Mouse (Mus musculus) hindlimb bud, embryonic 11.5 days (tissue): ENCODE results near the gene Oas1h.
"Not testable (repeated sequence)": the region's sequence is repeated elsewhere in the genome, so short reads cannot be mapped to it uniquely, and the experiment has no call there.

Experiments used
- DNase-seq: peaks from one replicate; pipeline ENCODE4 v3.0.0-alpha.2; 2012; ENCODE audit warnings: low read depth, low spot score; ENCODE audit errors: extremely low spot score

Gene Oas1h

GRCm38 (mm10) chr5:120881681-120882080 is 20.5 kb downstream of the Oas1h start:
- DNase-seq: not testable (repeated sequence)

DNA sequence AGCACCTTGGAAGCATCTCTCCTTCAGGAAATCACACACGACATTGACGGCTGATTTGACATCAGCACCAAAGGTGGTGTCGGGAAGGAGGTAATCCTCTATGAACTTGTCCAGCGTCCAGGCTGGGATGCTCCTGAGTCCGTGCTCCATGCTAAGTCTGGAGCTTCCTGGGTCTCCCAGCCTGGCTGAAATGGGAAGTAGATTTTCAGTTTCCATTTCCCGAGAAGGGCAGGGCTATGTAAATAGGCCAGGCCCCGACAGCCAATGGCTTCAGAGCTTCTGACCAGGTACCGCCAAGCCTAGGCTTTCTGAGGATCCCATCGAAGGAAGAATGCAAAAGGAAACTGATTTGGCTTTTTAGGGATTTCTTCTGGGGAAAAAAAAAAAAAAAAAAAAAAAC is 26.2 kb downstream of the Oas1h start, which contains the start of gene Oas1g:
TSS of gene Oas1g (minus strand) at position 201 of the 400 bp plus-strand sequence.
- not testable (repeated sequence) for DNase-seq

DNA sequence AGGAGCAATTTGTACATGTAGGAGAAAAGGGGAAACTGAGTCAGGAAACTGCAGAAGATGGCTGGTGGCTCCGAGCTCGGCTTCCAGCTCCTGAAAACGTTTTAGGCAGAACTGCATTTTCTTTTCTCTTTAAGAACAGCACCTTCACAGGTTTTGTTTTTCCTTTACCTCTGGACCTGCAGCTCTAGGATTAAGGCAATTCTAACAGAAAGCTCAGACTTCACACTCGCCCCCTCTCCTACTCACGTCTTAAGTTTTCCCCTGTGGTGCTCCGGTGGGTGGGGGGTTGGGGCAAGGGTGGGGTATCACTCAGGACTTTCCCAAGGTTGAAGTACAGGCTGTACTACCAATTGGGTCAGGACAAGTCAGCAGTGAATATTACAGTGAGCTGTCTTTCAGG is 26.6 kb downstream of the Oas1h start:
- no peak for DNase-seq

GRCm38 (mm10) chr5:120888294-120888815 is 27.1 kb downstream of the Oas1h start:
- not testable (repeated sequence) for DNase-seq

DNA sequence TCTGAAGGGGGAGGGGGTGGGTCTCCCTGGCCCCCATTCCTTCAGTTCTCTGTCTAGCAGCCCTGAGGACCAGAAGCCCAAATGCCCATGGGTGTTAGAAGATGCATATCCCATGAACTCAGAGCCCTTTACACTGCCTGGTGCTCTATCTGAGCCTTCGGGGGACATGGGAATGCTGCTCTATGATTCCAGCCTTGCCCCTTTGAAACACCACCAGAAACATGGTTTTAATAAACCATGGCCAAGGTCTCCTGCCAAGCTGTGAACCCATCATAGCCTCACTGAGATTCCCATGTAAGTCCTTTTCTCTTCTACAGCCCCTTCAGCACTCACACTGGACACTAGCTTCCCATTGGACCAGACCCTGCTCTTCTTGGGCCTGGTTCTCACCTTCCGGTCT is 28.8 kb downstream of the Oas1h start:
- DNase-seq: no peak

DNA sequence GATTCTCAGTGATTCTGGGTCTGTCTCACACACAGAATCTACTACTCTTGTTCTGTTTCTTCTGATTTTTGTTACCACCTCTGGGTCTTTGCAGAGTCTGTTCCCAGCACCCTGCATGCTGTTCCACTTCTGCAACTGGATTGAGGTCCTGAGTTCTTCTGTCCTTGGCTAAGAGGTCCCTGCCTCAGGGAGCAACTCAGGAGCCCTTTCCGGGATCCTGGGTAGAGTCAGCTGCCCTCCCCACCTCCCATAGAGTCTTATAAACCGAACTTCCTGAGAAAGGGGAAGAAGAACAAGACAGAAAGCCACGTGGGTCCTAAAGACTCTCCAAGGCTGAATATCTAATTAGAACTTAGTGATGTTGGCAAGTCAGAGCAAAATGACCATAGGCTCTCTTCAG is 29.8 kb downstream of the Oas1h start:
- DNase-seq: no peak

GRCm38 (mm10) chr5:120891566-120892242 is 30.5 kb downstream of the Oas1h start:
- DNase-seq: not testable (repeated sequence)

- DNase-seq: no peak
Measured at GRCm38 (mm10) chr5:120892243-120892660, 31.0 kb downstream of the Oas1h start.

- not testable (repeated sequence) for DNase-seq
Measured at GRCm38 (mm10) chr5:120893866-120894265, 32.6 kb downstream of the Oas1h start.

- not testable (repeated sequence) for DNase-seq
Measured at GRCm38 (mm10) chr5:120894692-120895091, 33.5 kb downstream of the Oas1h start.

GRCm38 (mm10) chr5:120895231-120895900 is 34.1 kb downstream of the Oas1h start:
- no peak for DNase-seq

- no peak for DNase-seq
Measured at GRCm38 (mm10) chr5:120898307-120898706, 37.1 kb downstream of the Oas1h start.

GRCm38 (mm10) chr5:120898726-120899125 is 37.5 kb downstream of the Oas1h start:
- no peak for DNase-seq

DNA sequence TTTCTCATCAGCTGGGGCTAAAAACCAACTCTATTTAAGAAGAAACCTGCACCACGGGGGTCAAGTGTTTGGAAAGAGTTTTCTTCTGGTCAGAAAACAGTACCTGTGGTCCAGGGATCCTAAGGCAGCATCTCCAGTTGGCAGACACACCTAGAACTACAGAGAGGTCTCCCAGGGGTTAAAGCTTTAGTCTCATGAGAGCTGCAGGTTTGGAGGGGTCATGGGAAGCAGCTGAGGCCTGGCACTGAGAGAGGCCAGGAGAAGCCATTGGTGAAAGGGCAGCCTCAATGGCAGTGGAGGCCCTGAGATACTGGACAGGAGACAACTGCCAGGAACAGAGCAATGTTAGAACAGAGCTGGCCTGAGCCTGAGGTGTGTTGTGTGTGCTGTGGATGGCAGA is 39.4 kb downstream of the Oas1h start:
- DNase-seq: no peak

- no peak for DNase-seq
Measured at GRCm38 (mm10) chr5:120902056-120902455, 40.8 kb downstream of the Oas1h start.

DNA sequence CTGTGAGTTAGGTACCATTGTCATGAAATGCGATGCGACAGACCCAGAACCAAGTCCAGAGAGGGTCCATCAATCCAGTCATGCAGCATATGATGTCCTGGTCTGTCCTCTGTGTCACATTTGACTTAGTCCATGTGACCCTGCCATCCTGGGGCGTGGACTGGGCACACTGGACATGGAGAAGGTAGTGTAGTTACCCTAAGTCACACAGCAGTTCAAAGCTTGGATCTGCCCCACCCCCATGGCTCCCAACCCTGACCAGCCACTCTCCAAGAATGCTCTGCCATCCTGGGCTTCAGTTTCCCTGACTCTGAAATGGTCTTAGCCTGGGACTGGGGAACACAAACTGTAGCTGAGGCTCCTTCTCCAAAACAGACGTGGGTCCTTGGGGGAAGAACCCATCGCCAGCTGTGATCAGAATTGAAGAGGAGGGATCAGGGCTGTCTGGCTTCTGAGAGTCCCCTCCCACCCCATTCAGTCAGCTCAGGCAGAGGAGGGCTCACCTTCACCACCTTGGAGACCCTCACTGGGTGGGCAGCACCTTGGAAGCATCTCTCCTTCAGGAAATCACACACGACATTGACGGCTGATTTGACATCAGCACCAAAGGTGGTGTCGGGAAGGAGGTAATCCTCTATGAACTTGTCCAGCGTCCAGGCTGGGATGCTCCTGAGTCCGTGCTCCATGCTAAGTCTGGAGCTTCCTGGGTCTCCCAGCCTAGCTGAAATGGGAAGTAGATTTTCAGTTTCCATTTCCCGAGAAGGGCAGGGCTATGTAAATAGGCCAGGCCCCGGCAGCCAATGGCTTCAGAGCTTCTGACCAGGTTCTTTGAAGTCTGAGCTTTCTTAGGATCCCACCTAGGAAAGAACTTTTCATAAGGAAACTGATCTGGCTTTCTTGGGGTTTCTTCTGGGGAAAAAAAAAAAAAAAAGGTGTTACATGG is 45.8 kb downstream of the Oas1h start, which contains the start of gene Oas1a:
TSS of gene Oas1a (minus strand) at position 731 of the 943 bp plus-strand sequence.
- DNase-seq: not testable (repeated sequence)

DNA sequence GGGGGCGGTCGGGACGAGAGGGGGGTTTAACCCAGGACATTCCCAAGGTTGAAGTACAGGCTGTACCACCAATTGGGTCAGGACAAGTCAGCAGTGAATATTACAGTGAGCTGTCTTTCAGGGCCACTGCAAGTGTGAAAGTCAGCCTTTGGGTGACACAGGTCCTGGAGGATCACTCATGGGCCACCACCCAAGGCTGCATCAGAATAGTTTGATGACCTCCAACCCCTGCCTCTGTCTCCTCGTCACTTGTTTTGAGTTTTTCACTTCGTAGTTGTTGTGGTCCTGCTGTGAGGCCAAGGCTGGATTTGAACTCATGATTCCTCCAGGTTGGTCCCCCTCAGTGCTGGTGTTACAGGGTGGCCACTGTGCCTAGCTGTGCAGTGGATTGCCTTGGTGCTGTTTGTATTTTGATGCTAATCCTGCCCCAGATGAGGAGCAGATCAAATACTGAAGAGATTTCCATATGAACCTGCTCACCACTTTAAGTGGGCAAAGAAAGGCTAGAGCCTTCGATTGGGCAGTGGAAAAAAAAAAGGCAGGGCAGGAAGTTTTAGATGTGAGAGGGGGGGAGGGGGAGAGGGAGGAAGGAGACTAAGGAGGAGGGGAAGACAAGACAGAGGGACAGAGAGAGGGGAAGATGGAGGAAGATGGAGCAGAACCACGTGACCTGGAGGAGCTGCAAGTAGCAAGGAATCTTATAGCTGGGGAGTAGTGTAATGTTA is 47.1 kb downstream of the Oas1h start:
- DNase-seq: no peak

DNA sequence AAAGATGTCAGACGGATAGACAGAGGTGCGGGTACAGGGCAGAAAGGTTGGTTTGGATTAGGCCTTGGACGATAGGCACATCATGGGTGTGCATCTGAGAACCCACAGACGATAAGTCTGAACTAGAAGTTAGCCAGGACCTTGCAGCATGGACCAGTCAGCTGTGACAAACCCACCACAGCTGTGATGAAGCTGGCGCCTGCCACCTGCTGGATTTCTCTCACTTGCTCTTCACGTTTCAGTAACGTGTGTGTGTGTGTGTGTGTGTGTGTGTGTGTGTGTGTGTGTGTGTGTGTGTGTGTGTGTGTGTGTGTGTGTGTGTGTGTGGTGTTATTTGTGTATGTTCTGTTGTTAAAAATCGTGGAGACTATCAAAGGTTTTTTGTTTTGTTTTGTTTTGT is 53.0 kb downstream of the Oas1h start, which contains the start of gene Oas1d:
TSS of gene Oas1d (plus strand) at position 333 of the 400 bp plus-strand sequence.
- not testable (repeated sequence) for DNase-seq

- DNase-seq: not testable (repeated sequence)
Measured at GRCm38 (mm10) chr5:120919156-120919935, 58.1 kb downstream of the Oas1h start.
